Mouse (Mus musculus) midbrain, embryonic 12.5 days (tissue): ENCODE measurements around the gene Frmd4a. TPM values are rescaled to one million over a fixed set of nuclear protein-coding genes. Genes with fewer than 3 reads are reported as not detected.
A peak's percentile ranks its signal among the peaks of the same experiment; 100 is the strongest.

ENCODE experiments used
- ATAC-seq: fragments of 200-750 bp; cut with Nextera tagmentation; 2 replicates; pipeline ENCODE4 v1.8.0; 2017; ENCODE audit warnings: low read depth, moderate TSS enrichment, moderate library complexity; ENCODE audit not compliant: low FRiP score
- H3K27ac ChIP-seq: fragments of 300-500 bp; sonication (generic); replicated peaks from 2 replicates; pipeline ENCODE4 v1.5.1; 2016; ENCODE audit warnings: mild to moderate bottlenecking
- H3K27me3 ChIP-seq: fragments of 300-500 bp; sonication (generic); 2 replicates; pipeline ENCODE4 v1.6.1; 2016; ENCODE audit warnings: mild to moderate bottlenecking
- H3K36me3 ChIP-seq: fragments of 300-500 bp; sonication (generic); 2 replicates; pipeline ENCODE4 v1.6.1; 2016
- H3K4me1 ChIP-seq: fragments of 300-500 bp; sonication (generic); 2 replicates; pipeline ENCODE4 v1.6.1; 2016
- H3K4me2 ChIP-seq: fragments of 300-500 bp; sonication (generic); replicated peaks from 2 replicates; pipeline ENCODE4 v1.6.1; 2016; ENCODE audit warnings: mild to moderate bottlenecking, moderate library complexity
- H3K4me3 ChIP-seq: fragments of 300-500 bp; sonication (generic); 2 replicates; pipeline ENCODE4 v1.5.1; 2016; ENCODE audit warnings: mild to moderate bottlenecking
- H3K9ac ChIP-seq: fragments of 300-500 bp; sonication (generic); replicated peaks from 2 replicates; pipeline ENCODE4 v1.6.1; 2016; ENCODE audit warnings: mild to moderate bottlenecking, moderate library complexity
- H3K9me3 ChIP-seq: fragments of 300-500 bp; sonication (generic); 2 replicates; pipeline ENCODE4 v1.6.1; 2016; ENCODE audit warnings: mild to moderate bottlenecking
- WGBS: fragments of 180-500 bp; shearing (Covaris S2); methylation state at CpG from one replicate; pipeline ENCODE4 v1.1.7; 2016; 5-methylcytosine and 5-hydroxymethylcytosine counted together
- polyA plus RNA-seq: library from polyadenylated mRNA; unstranded; fragments of >200 nt; fragmentation: Nextera tagmentation; extraction: Ambion mirVana; gene quantifications from 2 replicates; pipeline ENCODE4 v1.2.1, GENCODE M21; 2016

Frmd4a gene
- polyA plus RNA-seq, 1 experiment from 2014 or later = 56.3 TPM

DNA sequence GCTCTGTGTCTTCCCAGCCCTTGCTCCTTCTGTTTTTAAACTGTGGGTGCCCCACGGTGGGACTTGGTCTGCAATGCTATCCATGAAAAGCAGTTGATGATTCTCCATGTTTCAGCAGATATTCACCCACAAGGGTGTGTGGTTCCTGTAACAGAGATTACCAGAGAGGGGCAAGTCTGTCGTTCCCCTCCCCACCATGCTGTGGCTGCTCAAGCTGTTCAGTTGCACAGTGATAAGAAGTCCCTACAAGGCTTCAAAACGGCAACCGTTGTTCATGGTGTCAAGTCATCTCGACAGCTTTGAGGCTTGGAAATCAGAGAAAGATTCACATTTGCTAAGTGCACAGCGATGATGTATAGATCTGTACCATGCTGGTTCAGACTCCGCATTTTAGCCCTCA is 449.8 kb downstream of the Frmd4a start:
- Histone ChIP-seq H3K4me2 (no peak overlapping the region), H3K9me3 (peaks cover 8% of the 10 kb centered on the region; the same call in 1 of the 2 replicates), H3K4me3 (no peak overlapping the region), H3K27ac (no peak overlapping the region), H3K9ac (no peak overlapping the region), H3K4me1 (peaks cover 5% of the 10 kb centered on the region), H3K36me3 (peaks cover 24% of the 10 kb centered on the region), H3K27me3 (no peaks in the 10 kb centered on the region)
- ATAC-seq = no peak
- 95% methylated on average over 7 of the region's 7 CpGs for WGBS

DNA sequence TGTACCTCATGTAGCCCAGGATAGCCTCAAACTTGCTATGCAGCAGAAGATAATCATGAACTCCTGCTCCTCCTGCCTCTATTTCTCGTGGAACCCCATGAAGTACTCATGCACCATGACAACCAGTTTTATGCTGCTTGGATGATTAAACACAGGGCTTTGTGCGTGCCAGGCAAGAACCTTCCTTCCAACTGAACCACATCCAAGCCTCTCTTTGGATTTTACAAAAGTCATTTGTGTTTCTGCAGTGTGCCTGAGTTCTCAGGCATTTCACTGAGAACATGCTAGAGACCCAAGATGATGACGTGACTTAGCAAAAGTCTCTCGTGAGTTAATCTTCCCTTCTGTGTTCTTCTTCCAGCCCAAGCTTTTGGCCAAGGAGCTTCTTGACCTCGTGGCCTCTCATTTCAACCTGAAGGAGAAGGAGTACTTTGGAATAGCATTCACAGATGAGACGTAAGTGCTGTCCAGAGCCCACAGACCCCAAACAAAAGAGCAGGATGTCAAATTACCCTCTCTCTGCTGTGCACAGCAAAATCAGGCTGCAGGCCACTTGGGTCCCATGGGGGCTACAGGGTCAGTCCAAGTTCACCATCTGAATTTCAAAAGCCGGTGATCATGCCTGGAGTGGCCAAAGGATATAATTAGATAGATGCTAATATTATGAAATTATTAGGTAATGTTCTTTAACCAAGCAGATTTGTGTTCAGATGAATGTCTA is 455.4 kb downstream of the Frmd4a start:
- Histone ChIP-seq H3K9ac (no peak overlapping the region), H3K27me3 (no peaks in the 10 kb centered on the region), H3K27ac (no peak overlapping the region), H3K36me3 (peaks cover 43% of the 10 kb centered on the region), H3K4me3 (no peak overlapping the region), H3K4me1 (peaks cover 7% of the 10 kb centered on the region; the same call in 1 of the 2 replicates), H3K9me3 (peaks cover 8% of the 10 kb centered on the region; the same call in 1 of the 2 replicates), H3K4me2 (no peak overlapping the region)
- whole genome bisulfite sequencing = 68% methylated on average over 7 of the region's 7 CpGs
- ATAC-seq = no peak

DNA sequence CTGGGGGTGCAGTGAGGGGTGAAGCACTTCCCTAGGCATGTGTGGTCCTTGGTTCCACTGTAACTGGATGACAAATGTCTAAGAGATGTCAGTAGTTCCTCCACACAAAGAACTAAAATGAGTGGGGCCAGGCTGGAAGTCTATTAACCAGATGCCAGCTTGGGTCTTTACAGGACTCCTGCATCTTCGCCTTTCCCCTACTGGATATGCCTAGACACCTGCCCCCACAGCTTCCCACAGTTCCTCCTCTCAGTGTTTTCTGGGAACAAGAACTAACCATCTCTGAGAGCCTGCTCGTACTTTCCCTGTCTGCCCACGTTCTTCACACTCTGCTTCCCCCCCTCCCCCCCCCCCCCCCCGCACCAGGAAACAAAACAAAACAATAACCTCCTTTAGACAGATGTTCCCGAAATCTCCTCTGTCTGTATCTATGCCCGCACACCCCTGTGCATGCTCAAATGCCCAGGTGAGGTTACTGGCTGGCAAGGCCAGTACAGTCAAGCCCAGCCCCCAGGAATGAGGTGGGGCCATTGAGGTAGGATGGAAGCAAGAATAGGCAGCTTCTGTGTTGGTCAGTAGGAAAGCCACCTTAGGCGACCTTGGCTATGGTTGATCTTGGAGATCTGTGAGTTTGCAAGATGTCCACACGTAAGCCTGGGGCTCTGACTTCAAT is 456.5 kb downstream of the Frmd4a start:
- 0 out of 2 replicates have a peak overlapping the region, but pooled peaks have one; percentile 25 for H3K27ac ChIP-seq
- H3K4me1 ChIP-seq = peaks cover 7% of the 10 kb centered on the region; the same call in 1 of the 2 replicates
- H3K27me3 ChIP-seq = no peaks in the 10 kb centered on the region
- H3K9ac ChIP-seq = no peak overlapping the region
- no peak for ATAC-seq
- H3K4me3 ChIP-seq = no peak overlapping the region
- 0 out of 2 replicates have a peak, but pooled peaks cover under 1% of the 10 kb centered on the region for H3K9me3 ChIP-seq
- no peak overlapping the region for H3K4me2 ChIP-seq
- H3K36me3 ChIP-seq = peaks cover 34% of the 10 kb centered on the region
- WGBS = 75% methylated on average over 7 of the region's 8 CpGs

- no peaks in the 10 kb centered on the region for H3K9me3 ChIP-seq
- 0 out of 2 replicates have a peak overlapping the region, but pooled peaks have one; percentile 25 for H3K27ac ChIP-seq
- peaks cover 7% of the 10 kb centered on the region; the same call in 1 of the 2 replicates for H3K4me1 ChIP-seq
- no peak for ATAC-seq
- no peaks in the 10 kb centered on the region for H3K27me3 ChIP-seq
- H3K36me3 ChIP-seq = peaks cover 34% of the 10 kb centered on the region
- H3K9ac ChIP-seq = no peak overlapping the region
- H3K4me2 ChIP-seq = no peak overlapping the region
- no peak overlapping the region for H3K4me3 ChIP-seq
Observed at GRCm38 (mm10) chr2:4474539-4474937, 457.0 kb downstream of the Frmd4a start.

- Histone ChIP-seq H3K36me3 (peaks cover 29% of the 10 kb centered on the region; the same call in 1 of the 2 replicates), H3K27me3 (no peaks in the 10 kb centered on the region), H3K9ac (no peak overlapping the region), H3K4me2 (no peak overlapping the region), H3K4me3 (no peak overlapping the region), H3K9me3 (no peaks in the 10 kb centered on the region), H3K4me1 (peaks cover 7% of the 10 kb centered on the region; the same call in 1 of the 2 replicates), H3K27ac (no peak overlapping the region)
- no peak for ATAC-seq
- 77% methylated on average over 4 of the region's 4 CpGs for WGBS
Observed at GRCm38 (mm10) chr2:4475991-4476390, 458.5 kb downstream of the Frmd4a start.

- peaks cover 29% of the 10 kb centered on the region; the same call in 1 of the 2 replicates for H3K36me3 ChIP-seq
- no peaks in the 10 kb centered on the region for H3K27me3 ChIP-seq
- H3K27ac ChIP-seq = no peak overlapping the region
Observed at GRCm38 (mm10) chr2:4476608-4477007, 459.1 kb downstream of the Frmd4a start.

DNA sequence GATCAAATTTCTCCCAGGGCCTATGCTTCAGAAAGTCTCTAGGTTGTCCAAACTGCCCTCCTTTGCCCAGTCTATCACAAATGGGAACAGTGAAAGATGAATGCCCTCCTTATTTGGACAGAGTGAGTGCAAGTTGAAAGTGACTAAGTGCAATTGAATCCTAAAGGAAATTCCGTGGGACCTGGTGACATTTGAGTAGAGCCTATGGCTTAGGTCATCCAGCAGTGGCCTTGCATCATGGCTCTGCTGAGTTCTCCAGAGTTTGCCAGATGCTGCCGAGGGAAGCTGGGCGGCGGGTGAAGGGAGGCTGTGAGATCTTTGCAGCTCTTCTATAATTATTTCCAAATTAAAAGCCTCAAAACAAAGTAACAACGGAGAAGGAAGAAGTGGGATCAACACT is 459.8 kb downstream of the Frmd4a start:
- Histone ChIP-seq H3K4me1 (peaks cover 7% of the 10 kb centered on the region; the same call in 1 of the 2 replicates), H3K4me2 (no peak overlapping the region), H3K4me3 (no peak overlapping the region), H3K27me3 (no peaks in the 10 kb centered on the region), H3K27ac (no peak overlapping the region), H3K36me3 (peaks cover 29% of the 10 kb centered on the region; the same call in 1 of the 2 replicates), H3K9me3 (no peaks in the 10 kb centered on the region), H3K9ac (no peak overlapping the region)
- no peak for ATAC-seq
- 76% methylated on average over 5 of the region's 5 CpGs for WGBS

More at GRCm38 (mm10) chr2:4476608-4477007, 459.1 kb downstream of the Frmd4a start:
- Histone ChIP-seq H3K9ac (no peak overlapping the region), H3K9me3 (no peaks in the 10 kb centered on the region), H3K4me1 (peaks cover 7% of the 10 kb centered on the region; the same call in 1 of the 2 replicates), H3K4me3 (no peak overlapping the region), H3K4me2 (no peak overlapping the region)
- WGBS = 88% methylated on average over 5 of the region's 5 CpGs
- ATAC-seq = no peak

- Histone ChIP-seq H3K36me3 (peaks cover 24% of the 10 kb centered on the region; the same call in 1 of the 2 replicates), H3K27ac (0 out of 2 replicates have a peak overlapping the region, but pooled peaks have one; percentile 20), H3K4me2 (no peak overlapping the region), H3K4me1 (peaks cover under 1% of the 10 kb centered on the region; the same call in 1 of the 2 replicates), H3K4me3 (no peak overlapping the region), H3K9me3 (no peaks in the 10 kb centered on the region), H3K9ac (no peak overlapping the region), H3K27me3 (no peaks in the 10 kb centered on the region)
- no peak for ATAC-seq
- 91% methylated on average over 5 of the region's 5 CpGs for WGBS
Observed at GRCm38 (mm10) chr2:4480180-4480579, 462.7 kb downstream of the Frmd4a start.

- H3K9ac ChIP-seq = no peak overlapping the region
- peaks cover 6% of the 10 kb centered on the region; the same call in 1 of the 2 replicates for H3K4me1 ChIP-seq
- H3K36me3 ChIP-seq = peaks cover 24% of the 10 kb centered on the region
- ATAC-seq = 0 out of 2 replicates have a peak, but pooled peaks have one; percentile 65
- no peaks in the 10 kb centered on the region for H3K9me3 ChIP-seq
- no peak overlapping the region for H3K4me3 ChIP-seq
- H3K27ac ChIP-seq = peak overlapping the region; percentile 17; the same call in 1 of the 2 replicates
- H3K4me2 ChIP-seq = no peak overlapping the region
- 62% methylated on average over 11 of the region's 11 CpGs for WGBS
- H3K27me3 ChIP-seq = no peaks in the 10 kb centered on the region
Observed at GRCm38 (mm10) chr2:4481154-4481553, 463.6 kb downstream of the Frmd4a start.

DNA sequence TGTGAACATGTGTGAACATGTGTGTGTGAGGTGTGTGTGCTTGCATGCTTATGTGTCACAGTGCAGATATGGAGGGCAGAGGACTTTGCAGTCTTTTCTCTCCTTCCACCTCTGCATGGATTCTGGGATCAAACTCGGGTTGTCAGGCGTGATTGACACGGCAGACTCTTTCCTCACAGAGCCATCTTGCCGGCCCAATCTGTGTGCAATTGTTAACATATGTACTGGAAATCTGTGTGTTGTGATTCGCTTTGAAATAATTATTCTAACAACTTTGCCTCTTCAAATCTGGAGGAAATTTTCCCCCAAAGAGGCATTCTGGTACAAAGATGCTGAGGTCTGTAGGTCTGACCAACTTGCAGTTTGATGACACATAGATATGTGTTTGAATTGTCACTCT is 468.7 kb downstream of the Frmd4a start:
- no peak for ATAC-seq
- no peak overlapping the region for H3K9ac ChIP-seq
- H3K4me1 ChIP-seq = peaks cover 19% of the 10 kb centered on the region
- H3K4me3 ChIP-seq = no peak overlapping the region
- no peak overlapping the region for H3K27ac ChIP-seq
- peaks cover 24% of the 10 kb centered on the region for H3K36me3 ChIP-seq
- 88% methylated on average over 5 of the region's 5 CpGs for WGBS
- H3K27me3 ChIP-seq = no peaks in the 10 kb centered on the region
- no peaks in the 10 kb centered on the region for H3K9me3 ChIP-seq
- H3K4me2 ChIP-seq = no peak overlapping the region

DNA sequence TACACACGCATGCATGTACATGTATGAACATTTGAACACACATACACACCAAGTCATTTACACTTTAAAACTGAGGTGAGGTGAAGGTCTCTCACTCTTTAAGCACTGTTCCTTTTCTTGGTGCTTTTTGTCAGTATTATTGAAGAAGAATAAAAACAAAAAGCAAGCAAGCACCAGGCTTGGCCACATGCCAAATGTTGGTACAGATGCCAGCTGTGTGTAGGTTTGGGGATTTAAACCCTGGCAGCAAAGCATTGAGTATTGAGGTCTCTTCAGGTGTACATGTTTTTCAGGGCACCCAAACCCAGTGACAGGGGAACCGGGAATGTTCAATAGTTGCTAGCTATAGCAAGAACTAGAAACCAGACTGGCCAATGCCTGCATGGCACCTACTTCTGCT is 469.8 kb downstream of the Frmd4a start:
- H3K4me2 ChIP-seq = no peak overlapping the region
- H3K27ac ChIP-seq = no peak overlapping the region
- H3K4me3 ChIP-seq = no peak overlapping the region
- H3K9ac ChIP-seq = no peak overlapping the region
- peaks cover 24% of the 10 kb centered on the region for H3K36me3 ChIP-seq
- no peaks in the 10 kb centered on the region for H3K27me3 ChIP-seq
- 92% methylated on average over 2 of the region's 2 CpGs for WGBS
- H3K4me1 ChIP-seq = peaks cover 30% of the 10 kb centered on the region
- ATAC-seq = no peak
- no peaks in the 10 kb centered on the region for H3K9me3 ChIP-seq

GRCm38 (mm10) chr2:4490845-4491244 is 473.3 kb downstream of the Frmd4a start:
- H3K9ac ChIP-seq = no peak overlapping the region
- H3K9me3 ChIP-seq = no peaks in the 10 kb centered on the region
- H3K27me3 ChIP-seq = no peaks in the 10 kb centered on the region
- H3K4me3 ChIP-seq = no peak overlapping the region
- H3K4me1 ChIP-seq = peaks cover 34% of the 10 kb centered on the region
- WGBS = 74% methylated on average over 5 of the region's 5 CpGs
- no peak overlapping the region for H3K4me2 ChIP-seq
- H3K36me3 ChIP-seq = peaks cover 11% of the 10 kb centered on the region; the same call in 1 of the 2 replicates
- H3K27ac ChIP-seq = peak overlapping the region; percentile 25; the same call in 1 of the 2 replicates
- no peak for ATAC-seq
